Mouse (Mus musculus) embryo, embryonic 11 days (tissue): Measurements from ENCODE around the gene Rab11fip3.

Experiments used
- DNase-seq: peaks from one replicate; pipeline ENCODE4 v3.0.0-alpha.2; 2015

Gene Rab11fip3

DNA sequence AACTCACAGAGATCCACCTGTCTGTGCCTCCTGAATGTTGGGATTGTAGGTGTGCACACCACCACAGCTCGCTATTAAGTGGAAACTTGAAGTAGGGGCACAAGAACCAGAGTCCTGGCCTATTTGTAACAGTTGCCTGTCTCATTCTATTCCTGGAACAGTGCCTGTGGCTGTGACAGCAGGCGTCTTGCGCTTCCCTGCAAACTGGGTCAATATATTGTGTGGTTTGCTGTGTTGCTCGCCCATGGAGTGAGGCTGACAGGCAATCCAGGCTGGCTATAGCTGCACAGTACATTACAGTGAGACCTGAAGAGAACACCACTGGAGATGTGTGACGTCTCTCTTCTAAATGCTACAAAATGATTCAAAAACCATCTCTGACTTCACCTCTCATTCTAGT lies 37.8 kb downstream of the Rab11fip3 start:
- no peak for DNase-seq

DNA sequence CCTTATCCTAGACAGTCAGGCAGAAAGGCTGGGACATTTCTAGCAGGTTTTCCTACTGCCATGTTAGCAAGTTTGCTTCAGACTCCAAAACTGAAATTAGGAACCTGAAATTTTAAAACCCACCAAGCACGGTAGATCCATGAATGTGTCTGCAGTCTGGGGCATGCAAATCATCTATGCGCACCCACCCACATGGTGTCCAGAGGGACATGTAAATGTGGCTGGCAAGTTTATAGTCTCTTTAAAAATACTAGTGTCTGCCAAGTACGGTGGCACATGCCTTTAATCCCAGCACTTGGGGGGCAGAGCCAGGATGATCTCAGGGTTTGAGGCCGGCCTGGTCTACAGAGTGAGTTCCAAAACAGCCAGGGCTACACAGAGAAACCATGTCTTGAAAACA lies 41.1 kb downstream of the Rab11fip3 start:
- DNase-seq, result no peak

DNA sequence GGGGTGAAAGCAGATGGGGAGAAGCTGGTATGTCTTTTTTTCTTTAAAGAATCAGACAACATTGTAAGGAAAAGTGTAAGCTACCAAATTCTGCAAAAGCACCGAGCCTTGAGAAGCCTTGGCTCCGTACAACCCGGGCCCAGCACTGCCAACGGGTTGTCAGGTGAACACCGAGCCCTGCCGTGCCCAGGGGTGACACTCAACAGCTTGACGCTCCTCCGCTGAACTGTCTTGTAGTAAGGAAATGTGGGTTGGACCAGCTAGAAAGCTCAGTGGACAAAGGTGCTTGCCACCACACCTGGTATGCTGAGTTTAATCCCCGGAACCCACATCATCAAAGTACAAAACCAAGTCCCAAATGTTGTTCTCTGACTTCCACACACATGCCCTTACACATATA lies 44.7 kb downstream of the Rab11fip3 start:
- DNase-seq, result no peak

DNA sequence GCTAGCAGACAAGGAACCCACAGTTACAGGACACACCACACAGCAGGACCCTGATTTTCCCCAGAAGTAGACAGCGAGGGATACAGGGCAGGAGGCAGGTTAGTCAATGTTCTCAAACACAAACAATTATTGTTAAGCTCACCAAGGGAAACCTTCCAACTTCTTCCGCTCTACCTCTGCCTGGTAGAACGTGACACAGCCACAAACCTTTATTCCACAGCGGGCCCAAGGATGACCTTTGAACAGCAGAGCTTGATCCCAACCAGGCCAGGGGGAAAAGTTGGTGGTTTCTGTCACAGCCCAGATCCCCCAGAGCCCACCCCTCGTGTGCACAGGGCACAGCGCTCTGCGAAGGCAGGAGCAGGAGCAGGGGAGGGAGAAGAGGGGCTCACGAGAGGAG lies 45.4 kb downstream of the Rab11fip3 start:
- DNase-seq, result no peak

DNA sequence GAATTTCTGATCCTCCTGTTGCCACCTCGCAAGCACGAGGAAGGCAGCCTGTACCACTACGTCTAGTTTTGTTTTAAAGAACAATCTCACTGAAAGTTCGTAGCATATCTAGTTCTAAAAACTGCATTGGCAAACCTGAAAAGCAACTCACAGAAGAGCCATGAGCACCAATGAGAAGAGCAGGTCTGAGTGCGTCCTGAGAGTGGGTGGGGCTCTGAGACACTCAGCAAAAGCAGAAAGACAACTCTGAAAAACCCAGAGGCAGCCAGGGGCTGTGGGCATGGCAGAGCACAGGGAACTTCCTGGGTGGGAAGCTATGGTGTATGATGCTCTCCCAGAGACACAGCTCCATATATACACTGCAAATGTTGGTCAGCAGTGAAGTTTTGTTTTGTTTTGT lies 46.2 kb downstream of the Rab11fip3 start:
- no peak for DNase-seq

DNA sequence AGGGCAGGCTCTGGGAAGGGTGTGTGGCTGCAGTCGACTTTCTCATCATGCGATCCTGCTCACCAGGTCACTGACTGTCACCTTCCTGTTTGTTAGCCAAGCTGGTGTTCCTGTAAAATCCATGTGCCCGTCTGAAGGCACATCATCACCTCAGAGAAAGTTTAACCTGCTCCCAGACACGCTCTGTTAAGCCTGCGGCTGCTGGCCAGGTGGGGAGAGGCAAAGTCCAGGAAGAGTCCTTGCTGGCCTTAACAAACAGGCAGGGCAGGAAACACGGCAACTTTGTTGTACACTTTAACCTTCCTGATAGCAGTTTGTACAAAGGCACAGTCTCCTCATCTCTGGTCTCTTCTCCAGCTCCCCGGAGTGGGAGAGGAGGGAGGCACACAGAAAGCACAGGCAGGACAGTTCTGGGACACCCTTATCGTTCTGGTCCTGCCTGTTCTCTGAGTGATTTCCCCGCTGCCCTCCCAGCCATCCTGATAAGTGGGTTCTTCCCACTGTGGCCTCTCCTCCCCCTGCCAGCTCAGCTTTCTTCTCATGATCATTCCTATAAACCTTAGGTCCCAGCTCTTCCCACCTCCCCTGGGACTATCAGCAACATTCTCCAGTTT lies 47.5 kb downstream of the Rab11fip3 start:
- DNase-seq, result no peak

DNA sequence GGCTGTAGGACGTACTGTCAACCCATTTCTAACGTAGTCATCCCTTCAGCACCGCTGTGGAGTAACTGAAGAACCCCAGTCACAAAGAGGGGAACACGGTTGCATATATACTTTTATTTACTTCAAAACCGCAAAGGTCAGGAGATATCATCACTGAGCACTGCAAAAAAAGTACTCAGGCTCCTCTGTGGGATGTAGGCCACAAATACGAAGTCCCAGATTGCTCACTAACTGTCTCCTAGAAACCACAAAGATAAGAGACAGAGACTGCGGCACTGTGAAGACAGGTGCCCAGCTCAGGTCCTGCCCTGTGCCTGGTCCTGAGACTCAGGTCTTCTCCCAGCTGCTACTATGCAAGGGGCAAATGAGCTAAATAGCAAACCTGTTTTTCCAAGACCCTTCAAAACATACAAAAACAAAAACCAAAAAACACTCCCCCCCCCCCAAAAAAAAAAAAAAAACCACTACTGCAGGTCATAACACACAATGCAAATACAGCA lies 48.5 kb downstream of the Rab11fip3 start:
- no peak for DNase-seq

DNA sequence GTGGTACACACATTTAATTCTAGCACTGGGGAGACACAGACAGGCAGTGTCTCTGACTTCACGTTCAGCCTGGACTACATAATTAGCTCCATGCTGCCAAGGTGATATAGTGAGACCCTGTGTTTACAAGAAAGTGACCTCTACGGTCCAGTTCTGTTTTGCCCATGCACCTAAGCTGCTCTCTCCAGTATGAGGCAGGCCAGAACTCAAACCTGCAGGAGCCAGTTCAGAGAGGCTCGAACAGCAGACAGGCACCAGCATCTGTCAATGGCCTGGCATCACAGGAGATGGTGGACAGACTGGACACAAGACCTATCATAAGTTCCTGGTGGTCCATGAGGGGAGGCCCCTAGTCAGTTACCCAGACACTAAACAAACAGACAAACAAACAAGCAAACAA lies 51.0 kb downstream of the Rab11fip3 start:
- no peak for DNase-seq

DNA sequence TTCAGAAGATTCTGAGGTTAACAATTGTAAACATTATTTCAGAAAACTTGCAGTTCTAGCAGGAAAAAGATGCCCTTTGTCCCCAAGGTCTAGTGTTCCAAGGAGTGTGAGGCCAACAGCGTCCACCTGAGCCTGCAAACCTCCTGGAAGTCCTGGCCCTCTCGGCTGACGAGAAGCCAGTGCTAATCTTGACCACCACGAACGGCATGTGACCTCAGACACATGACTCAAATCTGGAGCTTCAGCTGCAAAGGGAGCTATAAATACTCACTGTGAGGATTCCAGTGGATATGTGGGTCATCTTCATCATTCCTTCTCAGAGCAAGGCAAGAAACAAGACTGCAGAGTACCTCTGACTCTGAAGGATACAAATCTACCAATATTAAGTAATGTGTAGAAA lies 51.4 kb downstream of the Rab11fip3 start:
- no peak for DNase-seq

DNA sequence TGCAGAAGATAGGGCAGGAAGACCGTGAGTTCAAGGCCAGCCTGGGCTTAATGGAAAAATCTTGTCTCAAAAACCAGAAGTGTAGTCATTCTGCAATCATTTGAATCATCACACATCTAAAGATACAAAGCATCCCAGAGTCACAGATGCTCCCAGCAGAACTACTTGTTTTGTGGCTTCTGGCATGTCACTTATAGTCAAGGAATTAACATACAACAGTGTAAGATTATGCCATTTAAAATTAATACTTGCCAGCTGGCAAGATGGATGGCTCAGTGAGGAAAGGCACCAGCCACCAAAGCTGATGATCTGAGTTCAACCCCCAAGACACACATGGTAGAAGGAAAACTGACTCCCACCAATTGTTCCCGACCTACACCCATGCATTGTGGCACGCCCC lies 52.3 kb downstream of the Rab11fip3 start:
- no peak for DNase-seq

DNA sequence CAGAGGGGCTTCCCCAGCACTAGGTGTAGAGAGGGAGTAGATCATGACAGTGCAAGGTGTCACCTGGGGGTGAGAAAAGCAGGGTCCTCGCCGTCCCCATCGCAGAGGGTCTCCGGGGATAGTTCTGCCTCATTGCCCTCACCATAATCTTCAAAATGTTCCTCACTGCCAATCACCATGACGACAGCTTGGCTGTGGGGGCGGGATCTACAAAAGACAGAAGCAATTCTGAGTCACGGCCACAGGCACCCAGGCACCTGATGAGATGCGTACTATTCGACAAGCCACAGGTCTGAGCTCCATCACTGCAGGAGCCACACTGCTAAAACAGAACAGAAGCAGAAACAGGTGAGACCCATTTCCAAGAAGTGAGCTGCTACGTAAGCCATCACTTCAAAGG lies 55.6 kb downstream of the Rab11fip3 start:
- no peak for DNase-seq

DNA sequence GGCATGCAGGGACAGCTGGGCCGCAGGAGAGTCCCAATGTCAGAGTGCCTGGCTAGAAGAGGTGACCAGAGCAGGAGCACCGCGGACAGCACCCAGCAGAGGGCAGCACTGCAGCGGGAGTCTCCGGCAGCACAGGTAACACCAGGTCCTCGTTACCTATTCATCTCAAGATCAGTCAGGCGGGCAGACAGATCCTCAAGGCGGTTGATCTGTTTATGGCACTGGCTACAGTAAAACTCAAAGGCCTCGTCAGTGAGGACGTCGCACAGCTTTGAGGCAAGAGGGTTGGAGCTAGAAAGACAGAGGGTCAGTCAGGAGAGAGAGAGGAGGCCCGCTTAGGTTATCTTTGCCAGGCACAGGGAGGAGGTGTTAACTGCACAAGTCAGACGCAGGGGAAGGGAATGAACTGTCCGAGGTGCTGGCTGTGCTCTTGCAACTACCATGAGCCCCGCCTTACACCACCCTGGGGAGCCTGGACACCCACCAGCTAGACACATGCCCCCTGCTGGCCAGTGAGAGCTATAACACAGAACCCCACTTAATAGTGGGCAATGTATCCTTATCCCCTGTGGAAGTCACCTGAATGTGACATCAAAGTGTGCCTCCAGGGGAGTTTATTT lies 57.4 kb downstream of the Rab11fip3 start:
- peak; percentile 84 for DNase-seq

DNA sequence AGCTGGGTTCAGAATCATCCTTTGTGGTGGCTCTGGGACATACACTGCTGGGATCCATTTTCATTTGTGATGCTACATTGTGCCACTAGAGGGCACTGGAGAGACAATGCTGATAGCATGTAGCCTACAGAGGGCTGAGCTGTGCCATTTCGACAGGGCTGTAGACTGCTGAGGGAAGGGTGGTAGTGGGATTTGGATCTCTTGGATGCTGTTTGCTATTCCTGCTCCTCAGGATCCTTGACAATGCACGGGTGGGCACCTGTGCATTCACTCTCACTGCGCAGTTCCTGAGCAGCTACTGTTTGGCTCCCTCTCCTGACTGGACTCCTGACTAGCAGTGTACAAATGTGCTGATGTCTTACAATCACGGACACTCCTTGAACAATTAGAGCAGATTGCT lies 59.8 kb downstream of the Rab11fip3 start:
- DNase-seq, result peak; percentile 87

DNA sequence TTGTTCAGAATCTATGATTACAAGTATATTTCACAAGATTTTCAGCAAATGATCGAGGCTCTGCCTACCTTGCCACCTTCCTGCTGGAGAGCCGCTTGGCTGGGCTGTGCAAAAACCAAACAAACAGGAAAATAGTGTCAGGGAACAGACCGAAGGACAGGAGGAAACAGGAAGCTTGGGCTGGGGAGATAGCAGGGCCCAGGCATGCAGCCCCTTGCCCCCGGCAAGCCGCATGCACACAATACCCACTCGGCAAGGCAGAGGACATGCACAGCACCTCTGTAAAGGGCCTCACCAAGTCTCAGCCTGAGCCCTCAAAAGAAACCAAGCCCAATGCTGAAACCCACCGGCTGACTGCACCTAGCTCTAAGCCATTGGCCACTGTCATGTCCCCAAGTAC lies 60.6 kb downstream of the Rab11fip3 start:
- no peak for DNase-seq

DNA sequence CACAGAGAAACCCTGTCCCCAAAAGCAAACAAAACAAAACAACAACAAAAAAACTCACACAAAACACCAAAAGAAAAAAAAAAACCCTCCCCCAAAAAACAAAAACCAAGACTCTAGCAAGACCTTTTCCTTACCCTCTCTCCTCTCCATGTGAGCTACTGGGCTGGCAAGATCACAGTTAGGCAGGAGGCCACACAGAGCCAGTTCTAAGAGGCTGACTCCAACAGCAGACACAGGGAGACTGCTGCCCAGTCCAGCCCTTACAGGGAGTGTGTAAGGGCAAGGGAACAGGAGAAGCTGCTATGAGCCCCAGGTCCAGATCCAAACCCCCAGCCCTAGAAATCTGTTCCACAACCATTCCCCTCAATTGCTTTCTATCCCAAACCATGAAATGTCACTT lies 61.0 kb downstream of the Rab11fip3 start:
- DNase-seq, result no peak

DNA sequence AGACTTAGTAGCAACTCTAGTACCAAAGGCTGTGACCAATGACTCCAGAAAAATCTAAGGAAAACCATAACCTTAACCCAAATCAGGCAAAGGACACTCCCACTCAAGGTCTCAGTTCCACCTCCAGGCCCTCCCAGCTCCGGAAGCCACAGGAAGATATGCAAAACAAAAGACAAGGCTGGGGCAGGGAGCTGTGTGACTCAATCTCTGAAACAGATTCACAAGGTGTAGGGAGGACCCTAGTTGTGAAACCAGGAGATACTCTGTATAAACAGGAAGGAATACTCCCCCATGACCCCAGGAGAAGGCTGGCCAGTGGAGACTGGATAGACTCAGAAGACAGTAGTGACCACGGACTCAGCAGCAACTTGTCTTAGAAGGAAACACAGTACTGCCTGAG lies 61.7 kb downstream of the Rab11fip3 start:
- no peak for DNase-seq

DNA sequence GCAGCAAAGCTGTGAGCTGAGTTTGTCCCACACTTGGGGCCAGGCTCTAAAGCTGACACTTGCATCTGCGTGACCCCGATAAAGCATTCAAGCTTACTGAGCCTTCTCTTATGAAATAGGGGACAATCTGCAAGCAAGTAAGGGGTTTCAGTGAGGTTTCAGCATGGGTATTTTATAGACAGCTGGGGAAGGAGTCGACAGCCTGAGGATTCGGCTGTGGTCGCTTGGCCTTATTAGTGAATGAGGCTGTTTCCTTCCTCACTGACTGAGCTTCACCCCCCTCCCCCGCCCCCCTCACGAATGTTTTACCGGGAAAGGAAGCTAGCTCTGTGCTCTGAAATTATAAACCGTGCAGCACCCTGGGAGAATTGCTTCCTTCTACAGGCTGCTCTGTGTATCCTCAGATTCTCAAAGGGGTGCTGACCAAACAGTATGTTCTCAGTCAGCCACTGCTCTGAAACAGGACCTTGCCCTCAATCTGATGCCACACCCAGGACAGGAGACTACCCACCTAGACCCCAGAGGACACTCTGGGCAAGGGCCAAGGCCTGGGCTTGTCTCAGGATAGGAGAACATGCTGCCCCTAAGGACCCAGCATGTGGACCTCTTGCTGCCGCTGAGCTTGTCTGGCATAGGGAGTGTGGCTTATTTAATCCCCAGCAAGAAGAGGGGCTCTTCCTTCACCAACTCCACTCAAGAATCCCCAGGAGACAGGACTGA lies 63.5 kb downstream of the Rab11fip3 start:
- DNase-seq, result no peak

DNA sequence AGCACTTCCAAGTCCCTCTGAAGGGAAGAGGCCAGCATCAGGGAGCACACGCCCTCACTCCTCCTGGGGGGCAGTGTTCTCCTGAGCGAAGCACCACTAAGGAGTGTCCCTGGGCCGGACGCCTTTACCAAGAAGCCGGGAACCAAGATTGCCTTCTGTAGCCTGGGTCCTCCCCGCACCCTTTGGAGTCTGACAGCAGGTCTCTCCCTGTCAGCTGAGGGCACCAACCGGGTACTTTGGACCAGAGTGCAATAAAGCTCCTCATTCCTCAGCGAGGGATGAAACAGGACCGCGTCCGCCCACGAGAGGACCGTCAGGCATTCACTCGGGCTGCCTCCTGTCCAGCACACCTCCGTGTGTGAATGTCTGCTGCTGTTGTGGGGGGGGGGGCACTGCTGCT lies 64.6 kb downstream of the Rab11fip3 start:
- DNase-seq, result no peak

DNA sequence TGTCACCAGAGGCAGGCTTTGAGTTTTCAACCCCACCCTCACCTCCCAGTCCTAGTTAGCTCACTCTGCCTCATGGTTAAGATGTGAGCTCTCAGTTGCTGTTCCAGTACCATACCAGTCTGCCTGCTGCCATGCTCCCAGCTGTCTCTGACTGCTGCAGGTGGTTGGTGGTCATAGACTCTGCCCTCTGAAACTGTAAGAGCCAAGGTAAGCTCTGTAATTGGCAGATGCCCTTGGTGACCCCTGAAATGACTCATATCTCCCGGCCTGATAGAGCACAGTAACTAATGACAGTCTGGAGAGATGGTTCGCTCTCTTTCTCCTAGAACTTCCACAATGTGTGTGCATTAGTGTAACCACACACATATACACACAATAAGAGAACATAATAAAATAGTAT lies 65.5 kb downstream of the Rab11fip3 start:
- no peak for DNase-seq

DNA sequence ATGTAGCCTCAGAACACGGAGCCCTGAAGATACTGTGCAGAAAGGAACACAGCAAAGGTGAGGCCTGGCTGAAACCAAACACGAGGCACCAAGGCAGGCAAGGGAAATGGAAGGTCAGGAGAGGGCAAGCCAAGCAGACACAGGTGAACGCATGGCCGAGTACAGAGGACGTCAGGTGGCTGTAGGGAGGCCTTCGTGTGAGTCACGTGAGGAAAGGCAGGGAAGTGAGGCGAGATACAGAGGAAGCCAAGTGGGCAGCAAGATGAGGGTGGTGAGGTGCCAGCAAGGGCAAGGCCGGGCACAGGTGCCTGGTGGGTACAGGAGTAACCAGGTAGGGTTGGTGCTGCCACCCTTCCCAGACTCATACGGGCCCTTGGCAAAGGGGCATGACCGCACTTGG lies 70.9 kb downstream of the Rab11fip3 start:
- no peak for DNase-seq

DNA sequence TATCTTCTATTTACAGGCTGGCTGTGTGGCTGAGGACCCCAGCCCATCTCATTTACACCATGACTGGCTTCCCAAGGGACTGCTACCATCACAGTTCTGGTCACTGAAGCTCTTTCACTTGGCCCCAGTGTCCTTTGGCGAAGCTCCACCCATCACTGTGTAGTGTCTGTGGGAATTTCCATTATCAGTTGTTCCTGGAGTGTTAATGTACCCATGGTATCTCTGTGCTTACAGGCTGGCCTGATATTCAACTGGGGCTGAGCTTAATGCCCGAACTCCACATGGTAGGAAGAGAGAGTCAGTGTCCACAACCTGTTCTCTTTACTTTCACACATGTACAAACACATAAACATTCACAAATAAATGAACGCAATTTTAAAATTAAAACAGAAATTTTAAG lies 75.9 kb downstream of the Rab11fip3 start:
- DNase-seq, result no peak

DNA sequence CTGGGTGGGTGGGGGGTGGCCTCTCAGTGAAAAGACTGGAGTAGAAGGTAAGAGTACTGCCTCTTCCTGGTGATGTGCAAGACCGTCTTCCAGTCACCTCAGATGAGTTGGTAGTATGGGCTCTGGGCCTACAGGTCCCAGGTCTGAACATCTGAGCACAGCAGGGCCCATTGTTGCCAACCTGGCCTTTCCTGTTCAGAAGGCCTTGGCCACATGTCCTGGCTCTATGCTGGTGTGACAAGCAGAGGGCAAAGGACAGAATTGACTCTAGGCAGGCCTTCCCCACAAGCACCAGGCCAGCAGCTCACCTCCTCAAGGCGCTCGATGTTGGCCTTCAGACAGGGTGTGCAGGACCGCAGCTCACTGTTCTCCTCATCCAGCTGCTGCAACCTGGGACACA lies 77.1 kb downstream of the Rab11fip3 start:
- DNase-seq, result no peak

DNA sequence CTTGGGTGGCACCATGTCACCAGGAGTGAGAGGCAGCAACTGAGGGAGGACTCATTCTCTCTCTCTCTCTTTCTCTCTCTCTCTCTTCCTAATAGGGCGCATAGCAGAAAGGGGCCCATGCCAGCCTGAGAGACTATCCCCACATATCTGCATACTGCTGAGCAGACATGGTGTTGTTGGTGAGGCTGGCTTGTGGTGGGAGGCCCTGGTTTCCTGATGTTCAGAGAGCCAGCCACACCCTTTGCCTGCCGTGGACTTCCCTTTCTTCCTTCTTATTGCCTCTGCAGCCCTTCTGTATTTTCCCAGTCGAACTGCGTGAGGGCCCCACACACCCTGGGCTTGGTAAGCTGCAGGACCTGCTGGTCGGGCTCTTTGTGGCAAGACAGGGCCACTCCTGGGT lies 79.0 kb downstream of the Rab11fip3 start:
- DNase-seq, result no peak
